Mouse (Mus musculus) lung, embryonic 15.5 days (tissue): ENCODE data around the gene Pwwp2b. TPM values are rescaled to one million over a fixed set of nuclear protein-coding genes. Genes with fewer than 3 reads are reported as not detected.
A peak's percentile ranks its signal among the peaks of the same experiment; 100 is the strongest.

ENCODE experiments used
- ATAC-seq: fragments of 200-750 bp; cut with Nextera tagmentation; 2 replicates; pipeline ENCODE4 v1.8.0; 2017; ENCODE audit warnings: moderate number of reproducible peaks, borderline replicate concordance; ENCODE audit not compliant: low FRiP score, low TSS enrichment; ENCODE audit errors: extremely low read depth
- H3K27ac ChIP-seq: fragments of 300-500 bp; sonication (generic); 2 replicates; pipeline ENCODE4 v1.5.1; 2015; ENCODE audit warnings: moderate library complexity, mild to moderate bottlenecking, inconsistent platforms
- H3K27me3 ChIP-seq: fragments of 300-500 bp; sonication (generic); 2 replicates; pipeline ENCODE4 v1.6.1; 2015; ENCODE audit warnings: inconsistent platforms
- H3K36me3 ChIP-seq: fragments of 300-500 bp; sonication (generic); 2 replicates; pipeline ENCODE4 v1.6.1; 2015; ENCODE audit warnings: inconsistent platforms
- H3K4me1 ChIP-seq: fragments of 300-500 bp; sonication (generic); 2 replicates; pipeline ENCODE4 v1.6.1; 2015; ENCODE audit warnings: inconsistent platforms
- H3K4me2 ChIP-seq: fragments of 300-500 bp; sonication (generic); 2 replicates; pipeline ENCODE4 v1.6.1; 2015; ENCODE audit warnings: inconsistent platforms, mild to moderate bottlenecking, moderate library complexity
- H3K4me3 ChIP-seq: fragments of 300-500 bp; sonication (generic); 2 replicates; pipeline ENCODE4 v1.5.1; 2015; ENCODE audit warnings: mild to moderate bottlenecking, inconsistent platforms
- H3K9ac ChIP-seq: fragments of 300-500 bp; sonication (generic); 2 replicates; pipeline ENCODE4 v1.6.1; 2015; ENCODE audit warnings: inconsistent platforms
- H3K9me3 ChIP-seq: fragments of 300-500 bp; sonication (generic); 2 replicates; pipeline ENCODE4 v1.6.1; 2016; ENCODE audit warnings: inconsistent platforms
- WGBS: fragments of 180-500 bp; shearing (Covaris S2); methylation state at CpG from one replicate; pipeline ENCODE4 v1.1.7; 2015; 5-methylcytosine and 5-hydroxymethylcytosine counted together
- polyA plus RNA-seq: library from polyadenylated mRNA; unstranded; fragments of >200 nt; fragmentation: Nextera tagmentation; extraction: Ambion mirVana; gene quantifications from 2 replicates; pipeline ENCODE4 v1.2.1, GENCODE M21; 2015

The Pwwp2b gene
- polyA plus RNA-seq, 1 experiment from 2014 or later, result 15.4 TPM

DNA sequence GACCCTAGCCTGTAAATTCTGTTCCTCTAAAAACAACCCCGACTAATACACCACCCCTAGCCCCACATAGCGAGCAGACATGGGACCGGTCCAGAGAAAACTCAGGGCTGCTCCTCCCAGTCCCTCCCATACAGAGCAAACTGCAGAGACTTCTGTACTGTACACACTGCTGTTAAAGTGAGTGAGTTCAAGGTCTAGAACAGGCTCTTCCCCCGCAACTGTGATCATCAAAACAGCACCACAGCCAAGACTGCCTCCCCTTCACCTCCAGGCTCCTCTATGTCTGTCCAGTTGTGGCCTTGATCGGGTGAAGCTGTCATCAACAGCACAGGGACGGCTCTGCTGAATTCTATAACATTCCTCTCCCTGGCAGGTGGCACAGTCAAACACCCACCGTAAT, 40.3 kb downstream of the Pwwp2b start:
- Histone ChIP-seq H3K4me3 (no peak overlapping the region), H3K36me3 (no peaks in the 10 kb centered on the region), H3K4me1 (peaks cover 9% of the 10 kb centered on the region), H3K4me2 (no peak overlapping the region), H3K27me3 (no peaks in the 10 kb centered on the region), H3K9ac (no peak overlapping the region), H3K27ac (no peak overlapping the region), H3K9me3 (no peaks in the 10 kb centered on the region)
- no peak for ATAC-seq
- WGBS, result 74% methylated on average over 7 of the region's 7 CpGs

GRCm38 (mm10) chr7:139293350-139293749, 45.1 kb downstream of the Pwwp2b start:
- no peaks in the 10 kb centered on the region for H3K36me3 ChIP-seq
- no peak overlapping the region for H3K4me2 ChIP-seq
- no peak overlapping the region for H3K4me3 ChIP-seq
- 50% methylated on average over 4 of the region's 4 CpGs for WGBS
- H3K9me3 ChIP-seq, result no peaks in the 10 kb centered on the region
- peak overlapping the region; percentile 77 for H3K27ac ChIP-seq
- no peaks in the 10 kb centered on the region for H3K27me3 ChIP-seq
- peaks cover 33% of the 10 kb centered on the region for H3K4me1 ChIP-seq
- no peak overlapping the region for H3K9ac ChIP-seq
- peak; percentile 31; the same call in 1 of the 2 replicates for ATAC-seq

DNA sequence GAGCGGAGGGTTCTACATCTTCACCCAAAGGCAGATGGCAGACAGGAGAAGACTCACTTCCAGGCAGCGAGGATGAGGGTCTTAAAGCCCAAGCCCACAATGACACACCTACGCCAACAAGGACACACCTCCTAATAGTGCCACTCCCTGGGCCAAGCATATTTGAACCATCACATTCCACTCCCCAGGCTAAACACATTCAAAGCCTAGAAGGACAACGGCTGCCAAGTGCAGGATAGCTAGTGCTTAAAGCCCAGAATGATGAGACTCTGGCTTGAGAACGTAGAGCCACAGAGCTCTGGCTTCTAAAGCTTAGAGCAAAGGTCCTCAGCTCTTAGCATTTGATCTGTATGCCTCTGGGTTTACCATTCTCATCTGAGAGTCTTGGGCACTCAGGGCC, 45.8 kb downstream of the Pwwp2b start:
- Histone ChIP-seq H3K27ac (peak overlapping the region; percentile 77), H3K27me3 (no peaks in the 10 kb centered on the region), H3K9me3 (no peaks in the 10 kb centered on the region), H3K4me1 (peaks cover 37% of the 10 kb centered on the region), H3K4me2 (no peak overlapping the region), H3K36me3 (no peaks in the 10 kb centered on the region), H3K4me3 (no peak overlapping the region), H3K9ac (no peak overlapping the region)
- 59% methylated on average over 5 of the region's 5 CpGs for WGBS
- ATAC-seq, result no peak

GRCm38 (mm10) chr7:139295653-139296052, 47.4 kb downstream of the Pwwp2b start:
- peaks cover 40% of the 10 kb centered on the region for H3K4me1 ChIP-seq
- no peak for ATAC-seq
- H3K27me3 ChIP-seq, result no peaks in the 10 kb centered on the region
- no peak overlapping the region for H3K4me2 ChIP-seq
- no peak overlapping the region for H3K4me3 ChIP-seq
- no peaks in the 10 kb centered on the region for H3K9me3 ChIP-seq
- 85% methylated on average over 1 of the region's 1 CpGs for WGBS
- no peak overlapping the region for H3K9ac ChIP-seq
- 0 out of 2 replicates have a peak overlapping the region, but pooled peaks have one; percentile 77 for H3K27ac ChIP-seq
- no peaks in the 10 kb centered on the region for H3K36me3 ChIP-seq

GRCm38 (mm10) chr7:139296552-139297100, 48.3 kb downstream of the Pwwp2b start:
- ATAC-seq, result no peak

DNA sequence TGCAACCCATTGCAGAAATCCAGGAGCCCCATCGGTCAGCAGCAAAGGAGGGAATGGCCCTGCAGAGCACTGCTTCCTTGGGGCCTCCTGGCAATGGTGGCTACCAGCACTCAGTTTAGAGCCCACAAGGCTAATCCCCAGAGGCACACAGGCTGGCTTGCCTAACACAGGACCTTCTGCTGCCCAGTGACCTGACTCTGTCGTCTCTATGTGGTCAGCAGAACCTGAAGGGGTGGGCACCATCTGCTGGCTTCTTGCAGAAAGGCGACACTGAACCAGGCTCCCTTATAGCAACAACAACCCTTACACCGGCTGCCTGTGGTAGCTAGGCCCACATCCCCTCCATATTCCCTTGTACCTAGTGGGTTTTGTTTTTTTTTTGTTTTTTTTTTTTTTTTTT, 50.2 kb downstream of the Pwwp2b start:
- Histone ChIP-seq H3K9me3 (no peaks in the 10 kb centered on the region), H3K27me3 (no peaks in the 10 kb centered on the region), H3K4me3 (no peak overlapping the region), H3K36me3 (no peaks in the 10 kb centered on the region), H3K27ac (peak overlapping the region; percentile 34; the same call in 1 of the 2 replicates), H3K4me1 (peaks cover 39% of the 10 kb centered on the region), H3K9ac (no peak overlapping the region), H3K4me2 (no peak overlapping the region)
- 43% methylated on average over 4 of the region's 4 CpGs for WGBS
- peak; percentile 29; the same call in 1 of the 2 replicates for ATAC-seq

More at GRCm38 (mm10) chr7:139296552-139297100, 48.3 kb downstream of the Pwwp2b start:
- H3K9ac ChIP-seq, result no peak overlapping the region
- H3K36me3 ChIP-seq, result no peaks in the 10 kb centered on the region
- H3K4me1 ChIP-seq, result peaks cover 40% of the 10 kb centered on the region
- no peaks in the 10 kb centered on the region for H3K27me3 ChIP-seq
- H3K9me3 ChIP-seq, result no peaks in the 10 kb centered on the region
- peak overlapping the region; percentile 84 for H3K27ac ChIP-seq
- H3K4me3 ChIP-seq, result no peak overlapping the region
- no peak overlapping the region for H3K4me2 ChIP-seq
- WGBS, result 47% methylated on average over 10 of the region's 10 CpGs

DNA sequence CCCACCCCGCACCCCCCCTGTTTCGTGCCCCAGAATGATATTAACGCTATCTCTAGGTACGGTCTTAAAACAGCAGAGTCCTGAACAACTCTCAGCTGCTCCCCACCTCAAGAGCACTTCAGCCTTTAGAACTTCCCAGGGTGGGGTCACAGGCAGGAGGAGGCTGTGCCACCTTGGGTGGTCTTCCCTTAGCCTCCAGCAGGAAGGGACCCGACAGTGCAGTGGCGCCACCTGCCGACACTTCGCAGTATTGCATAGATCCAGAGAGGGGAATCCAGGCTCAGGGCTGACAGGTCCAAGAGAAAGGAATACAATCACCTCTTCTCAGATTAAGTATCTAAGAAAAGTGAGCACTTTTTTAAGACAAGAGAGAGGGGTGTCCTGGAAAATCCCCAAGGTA, 51.1 kb downstream of the Pwwp2b start:
- Histone ChIP-seq H3K36me3 (no peaks in the 10 kb centered on the region), H3K4me3 (no peak overlapping the region), H3K4me1 (peaks cover 33% of the 10 kb centered on the region), H3K9ac (no peak overlapping the region), H3K9me3 (no peaks in the 10 kb centered on the region), H3K4me2 (peak overlapping the region; percentile 46), H3K27me3 (no peaks in the 10 kb centered on the region), H3K27ac (0 out of 2 replicates have a peak overlapping the region, but pooled peaks have one; percentile 34)
- ATAC-seq, result peak; percentile 27; the same call in 1 of the 2 replicates
- WGBS, result 8% methylated on average over 8 of the region's 8 CpGs

DNA sequence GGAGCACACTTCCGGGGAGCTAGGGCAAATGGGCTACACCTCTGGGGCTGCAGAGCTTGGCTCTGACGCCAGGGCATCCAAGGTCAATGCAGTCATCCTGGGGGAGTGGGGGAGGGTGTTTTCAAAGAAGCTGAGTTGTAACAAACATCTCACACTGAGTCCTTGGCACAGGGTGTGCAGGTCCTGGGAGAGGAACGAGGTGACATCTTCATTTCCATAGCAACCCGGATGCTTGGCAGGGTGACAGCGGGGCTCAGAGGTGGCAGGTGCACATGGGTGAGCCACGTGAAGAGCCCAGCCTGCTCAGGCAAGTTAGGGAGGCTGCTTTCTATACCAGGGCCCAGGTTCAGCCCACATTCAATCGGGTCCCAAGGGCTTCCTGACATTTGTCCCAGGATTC, 52.1 kb downstream of the Pwwp2b start:
- H3K27me3 ChIP-seq, result no peaks in the 10 kb centered on the region
- ATAC-seq, result no peak
- WGBS, result 52% methylated on average over 7 of the region's 7 CpGs

GRCm38 (mm10) chr7:139301505-139301904, 53.2 kb downstream of the Pwwp2b start:
- no peak overlapping the region for H3K4me3 ChIP-seq
- peaks cover 15% of the 10 kb centered on the region for H3K4me1 ChIP-seq
- no peaks in the 10 kb centered on the region for H3K36me3 ChIP-seq
- WGBS, result 40% methylated on average over 8 of the region's 8 CpGs
- no peak overlapping the region for H3K27ac ChIP-seq
- ATAC-seq, result no peak
- H3K9me3 ChIP-seq, result no peaks in the 10 kb centered on the region
- no peaks in the 10 kb centered on the region for H3K27me3 ChIP-seq
- no peak overlapping the region for H3K9ac ChIP-seq
- no peak overlapping the region for H3K4me2 ChIP-seq

More for the DNA sequence above, 52.1 kb downstream of the Pwwp2b start:
- H3K4me3 ChIP-seq, result no peak overlapping the region
- H3K36me3 ChIP-seq, result no peaks in the 10 kb centered on the region
- peaks cover 24% of the 10 kb centered on the region for H3K4me1 ChIP-seq
- H3K9ac ChIP-seq, result no peak overlapping the region
- H3K27ac ChIP-seq, result no peak overlapping the region
- H3K4me2 ChIP-seq, result no peak overlapping the region
- no peaks in the 10 kb centered on the region for H3K9me3 ChIP-seq

DNA sequence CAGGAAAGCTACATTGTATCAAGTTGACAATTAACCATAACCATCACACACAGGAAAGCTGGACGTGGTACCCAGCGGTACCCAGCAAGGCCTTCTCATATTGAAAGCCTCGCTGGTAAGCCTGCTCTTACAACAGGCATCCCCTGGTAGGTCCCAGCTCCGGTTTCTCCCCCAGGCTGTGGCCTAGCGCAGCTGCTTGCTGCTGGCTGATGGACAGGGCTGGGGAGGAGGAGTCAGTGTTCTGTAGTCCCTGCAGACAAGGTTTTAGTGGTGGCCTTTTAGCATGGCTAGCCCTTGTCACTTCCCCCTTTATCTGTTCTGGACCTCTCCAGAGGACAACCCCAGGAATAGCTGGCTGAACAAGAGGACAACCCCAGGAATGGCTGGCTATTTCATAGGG, 54.0 kb downstream of the Pwwp2b start:
- no peak overlapping the region for H3K4me2 ChIP-seq
- H3K27me3 ChIP-seq, result no peaks in the 10 kb centered on the region
- H3K36me3 ChIP-seq, result no peaks in the 10 kb centered on the region
- no peak overlapping the region for H3K27ac ChIP-seq
- H3K9me3 ChIP-seq, result no peaks in the 10 kb centered on the region
- H3K4me3 ChIP-seq, result no peak overlapping the region
- peaks cover 11% of the 10 kb centered on the region for H3K4me1 ChIP-seq
- WGBS, result 66% methylated on average over 5 of the region's 5 CpGs
- ATAC-seq, result no peak
- no peak overlapping the region for H3K9ac ChIP-seq

DNA sequence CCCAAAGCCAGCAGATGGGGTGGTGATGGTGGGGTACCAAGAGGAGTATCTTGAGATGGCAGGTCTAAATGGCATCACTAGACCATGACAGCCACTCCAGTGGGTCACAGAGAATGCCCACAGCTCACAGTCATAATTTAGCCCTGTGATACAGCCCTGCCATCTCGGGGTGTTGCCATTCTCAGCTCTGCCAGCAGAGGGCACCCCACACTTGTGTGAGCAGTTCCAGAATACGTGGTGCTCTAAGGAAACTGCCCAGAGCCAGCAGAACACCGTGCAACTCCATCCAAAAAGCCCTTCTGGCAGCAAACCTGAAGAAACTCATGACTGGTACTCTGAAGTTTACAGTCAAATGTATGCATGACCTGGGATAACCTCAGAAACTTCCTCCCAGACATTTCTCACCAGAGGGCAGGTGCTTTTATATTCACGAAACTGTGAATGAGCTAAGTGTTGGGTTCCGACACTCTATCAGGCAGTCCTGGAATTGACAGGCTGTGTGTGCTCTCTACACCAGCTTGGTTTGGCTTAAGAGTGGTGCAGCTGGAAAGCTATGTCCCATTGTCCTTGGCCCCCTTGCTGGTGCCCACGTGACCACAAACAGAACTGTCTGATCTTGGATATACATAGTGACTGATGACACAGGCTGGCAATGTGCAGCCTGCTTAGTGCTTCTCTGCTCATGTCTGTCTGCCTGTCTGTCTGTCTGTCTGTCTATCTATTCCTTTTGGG, 55.2 kb downstream of the Pwwp2b start:
- Histone ChIP-seq H3K4me2 (no peak overlapping the region), H3K4me1 (peaks cover 13% of the 10 kb centered on the region), H3K9ac (no peak overlapping the region), H3K27me3 (no peaks in the 10 kb centered on the region), H3K36me3 (no peaks in the 10 kb centered on the region), H3K4me3 (no peak overlapping the region), H3K9me3 (no peaks in the 10 kb centered on the region), H3K27ac (no peak overlapping the region)
- WGBS, result 29% methylated on average over 6 of the region's 6 CpGs
- ATAC-seq, result peak; percentile 35; the same call in 1 of the 2 replicates

DNA sequence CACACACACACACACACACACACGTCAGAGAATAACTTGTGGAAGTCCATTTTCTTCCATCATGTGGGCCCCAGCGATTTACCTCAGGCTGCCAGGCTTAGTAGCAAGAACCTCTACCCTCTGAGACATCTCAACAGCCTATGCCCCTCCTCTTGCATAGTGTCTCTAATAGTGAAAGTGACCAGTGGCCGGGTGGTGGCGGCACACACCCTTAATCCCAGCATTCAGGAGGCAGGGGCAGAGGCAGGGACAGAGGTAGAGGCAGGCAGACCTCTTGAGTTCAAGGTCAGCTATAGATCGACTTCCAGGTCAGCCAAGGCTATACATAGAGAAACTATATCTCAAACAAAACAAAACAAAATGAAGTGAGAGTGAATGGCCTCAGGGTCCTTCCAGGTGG, 56.0 kb downstream of the Pwwp2b start:
- ATAC-seq, result no peak
- no peaks in the 10 kb centered on the region for H3K36me3 ChIP-seq
- no peak overlapping the region for H3K4me3 ChIP-seq
- peaks cover 17% of the 10 kb centered on the region for H3K4me1 ChIP-seq
- H3K9ac ChIP-seq, result no peak overlapping the region
- no peaks in the 10 kb centered on the region for H3K9me3 ChIP-seq
- H3K4me2 ChIP-seq, result no peak overlapping the region
- H3K27me3 ChIP-seq, result no peaks in the 10 kb centered on the region
- 33% methylated on average over 5 of the region's 5 CpGs for WGBS
- no peak overlapping the region for H3K27ac ChIP-seq
